Mouse (Mus musculus) spleen, adult 18-20 months (tissue): ENCODE results near the gene Olfr495.

Source experiments
- DNase-seq, 2 experiments: peaks; one replicate each; pipeline ENCODE4 v3.0.0; 2022; ENCODE audit warnings: mixed read lengths in 2 of 2

Gene Olfr495

DNA sequence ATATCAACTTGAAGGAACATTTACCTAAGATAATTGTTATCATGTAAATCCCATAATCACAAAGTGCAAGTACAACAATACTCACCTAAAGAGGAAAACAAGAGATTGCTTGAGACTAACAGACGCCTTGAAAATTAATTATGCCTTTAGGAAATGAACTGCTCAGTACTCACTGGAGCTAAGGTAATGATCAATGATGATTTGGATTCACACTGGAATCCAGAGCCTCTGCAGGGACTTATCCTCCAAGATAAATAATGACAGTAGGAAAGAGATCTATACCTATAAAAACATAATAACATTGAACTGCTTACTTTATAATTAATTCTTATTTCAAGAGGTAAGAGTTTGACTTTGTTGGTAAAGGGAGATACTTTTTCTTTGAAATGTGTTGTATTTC, at the start of gene Olfr495:
Gene Olfr495, plus strand, starts transcription at position 301 of the 400 bp plus-strand sequence.
- no peak for DNase-seq

DNA sequence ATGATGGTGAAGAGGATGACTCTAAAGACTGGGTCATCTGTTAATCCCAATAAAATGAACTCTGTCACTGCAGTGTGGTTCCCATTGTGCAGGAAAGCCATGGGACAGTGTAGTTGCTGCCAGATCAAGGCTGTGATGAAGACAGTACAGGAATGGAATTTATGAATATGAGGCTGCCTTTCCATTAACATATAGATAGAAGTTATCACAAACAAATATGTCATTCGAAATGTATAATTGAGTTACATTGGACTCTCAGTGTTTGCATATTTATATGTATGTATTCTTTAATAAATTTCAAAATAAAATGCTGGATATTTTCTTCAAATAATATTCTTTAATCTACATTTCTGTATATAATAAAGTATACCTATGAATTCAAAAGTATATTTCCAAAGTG, 46.1 kb upstream of the Olfr495 start, which contains the start of gene Olfr493:
Gene Olfr493, minus strand, starts transcription at position 101 of the 400 bp plus-strand sequence.
- no peak for DNase-seq

DNA sequence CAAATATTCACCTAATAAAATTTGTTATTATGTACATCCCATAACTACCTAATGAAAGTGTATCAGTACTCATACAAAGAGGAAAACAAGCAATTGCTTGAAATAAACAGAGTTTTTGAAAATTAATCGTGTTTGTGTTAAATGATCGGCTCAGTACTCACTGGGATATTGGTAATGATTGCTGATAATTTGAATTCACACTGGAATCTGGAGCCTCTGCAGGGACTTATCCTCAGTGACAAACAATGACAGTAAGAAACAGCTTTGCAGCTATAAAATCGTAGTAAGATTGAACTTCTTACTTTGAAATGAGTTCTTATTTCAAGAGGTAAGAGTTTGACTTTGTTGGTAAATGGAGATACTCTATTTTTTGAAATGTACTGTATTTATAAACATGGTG, 27.9 kb upstream of the Olfr495 start, which contains the start of gene Olfr494:
Gene Olfr494, plus strand, starts transcription at position 301 of the 400 bp plus-strand sequence.
- no peak for DNase-seq

DNA sequence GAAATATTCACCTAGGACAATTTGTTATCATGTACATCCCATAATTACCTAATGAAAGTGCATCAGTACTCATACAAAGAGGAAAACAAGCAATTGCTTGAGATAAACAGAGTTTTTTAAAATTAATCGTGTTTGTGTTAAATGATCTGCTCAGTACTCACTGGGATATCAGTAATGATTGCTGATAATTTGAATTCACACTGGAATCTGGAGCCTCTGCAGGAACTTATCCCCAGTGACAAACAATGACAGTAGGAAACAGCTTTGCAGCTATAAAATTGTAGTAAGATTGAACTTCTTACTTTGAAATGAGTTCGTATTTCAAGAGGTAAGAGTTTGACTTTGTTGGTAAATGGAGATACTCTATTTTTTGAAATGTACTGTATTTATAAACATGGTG, 27.2 kb downstream of the Olfr495 start, which contains the start of gene Olfr497:
Gene Olfr497, plus strand, starts transcription at position 301 of the 400 bp plus-strand sequence.
- DNase-seq = no peak
